Mouse (Mus musculus) bone marrow macrophage, adult 2 months (primary cell): Measurements from ENCODE around the gene Aip.

ENCODE experiments used
- CTCF ChIP-seq: IDR thresholded peaks from 2 replicates; pipeline ENCODE4 v1.5.1; 2012; ENCODE audit warnings: low read depth, mild to moderate bottlenecking, low read length, moderate library complexity
- POLR2A ChIP-seq: IDR thresholded peaks from 2 replicates; pipeline ENCODE4 v1.6.1; 2012; ENCODE audit warnings: mild to moderate bottlenecking, low read depth, low read length, borderline replicate concordance

GRCm38 (mm10) chr19:4151898-4152297 lies 26.2 kb upstream of the Aip start:
- TF ChIP-seq CTCF (no peak), POLR2A (no peak)
